Mouse (Mus musculus) gastrocnemius, adult 8-10 months (tissue): Measurements from ENCODE around the gene Pm20d1. TPM values are rescaled to one million over a fixed set of nuclear protein-coding genes. Genes with fewer than 3 reads are reported as not detected.

Source experiments
- total RNA-seq, 4 experiments: library from RNA; stranded (reverse); gene quantifications; 2 replicates each; pipeline ENCODE4 v1.2.4; 2022

The Pm20d1 gene
- total RNA-seq, 4 experiments from 2014 or later: 0.40 to 0.51 (median 0.44) TPM

Other genes starting within 250 kb of the Pm20d1 start
- not detected for gene Avpr1b, start 198.1 kb upstream of the Pm20d1 start, total RNA-seq
- not detected for gene Ctse, start 159.1 kb upstream of the Pm20d1 start, total RNA-seq
- gene Rab7b, start 108.7 kb upstream of the Pm20d1 start, total RNA-seq: 1 to 10 TPM; 1.7 to 2.7 (median 2.1) TPM
- gene Slc26a9, start 53.4 kb upstream of the Pm20d1 start, total RNA-seq: not detected
- gene Slc41a1, start 30.1 kb downstream of the Pm20d1 start, total RNA-seq: 10 to 100 TPM; 25.0 to 42.3 (median 39.1) TPM
- gene Rab29, start 69.8 kb downstream of the Pm20d1 start, total RNA-seq: 1 to 10 TPM; 4.8 to 5.2 (median 4.9) TPM
- 10 to 100 TPM; 73.0 to 79.7 (median 76.5) TPM for gene Nucks1, start 113.2 kb downstream of the Pm20d1 start, total RNA-seq
- 1 to 10 TPM; 1.2 to 1.4 (median 1.3) TPM for gene Slc45a3, start 165.6 kb downstream of the Pm20d1 start, total RNA-seq
- 10 to 100 TPM; 80.0 to 96.0 (median 85.7) TPM for gene Elk4, start 210.2 kb downstream of the Pm20d1 start, total RNA-seq